Mouse (Mus musculus) myocyte (in vitro differentiated cells): ENCODE data around the gene Pamr1.

Experiments used
- MAX ChIP-seq: IDR thresholded peaks from one replicate; pipeline ENCODE4 v1.6.1; 2011; ENCODE audit warnings: low read depth, mild to moderate bottlenecking, control low read depth
- POLR2A ChIP-seq: IDR thresholded peaks from one replicate; pipeline ENCODE4 v1.6.1; 2011; ENCODE audit warnings: low read depth, mild to moderate bottlenecking, control low read depth, moderate library complexity; ENCODE audit not compliant: insufficient read length

GRCm38 (mm10) chr2:102533437-102533836 lies 16.4 kb upstream of the Pamr1 start:
- TF ChIP-seq POLR2A (no peak), MAX (no peak)
